Mouse (Mus musculus) cortical plate, adult 2 months (tissue): Measurements from ENCODE around the gene Cilp.

Source experiments
- CTCF ChIP-seq: fragments of 200-500 bp; IDR thresholded peaks from 2 replicates; pipeline ENCODE4 v1.5.1; 2011; ENCODE audit warnings: mild to moderate bottlenecking, control low read depth, low read length; ENCODE audit not compliant: insufficient read depth; ENCODE audit errors: extremely low read depth
- POLR2A ChIP-seq: fragments of 200-500 bp; IDR thresholded peaks from 2 replicates; pipeline ENCODE4 v1.6.1; 2011; ENCODE audit warnings: mild to moderate bottlenecking, low read length, control low read depth; ENCODE audit not compliant: insufficient read depth; ENCODE audit errors: extremely low read depth

DNA sequence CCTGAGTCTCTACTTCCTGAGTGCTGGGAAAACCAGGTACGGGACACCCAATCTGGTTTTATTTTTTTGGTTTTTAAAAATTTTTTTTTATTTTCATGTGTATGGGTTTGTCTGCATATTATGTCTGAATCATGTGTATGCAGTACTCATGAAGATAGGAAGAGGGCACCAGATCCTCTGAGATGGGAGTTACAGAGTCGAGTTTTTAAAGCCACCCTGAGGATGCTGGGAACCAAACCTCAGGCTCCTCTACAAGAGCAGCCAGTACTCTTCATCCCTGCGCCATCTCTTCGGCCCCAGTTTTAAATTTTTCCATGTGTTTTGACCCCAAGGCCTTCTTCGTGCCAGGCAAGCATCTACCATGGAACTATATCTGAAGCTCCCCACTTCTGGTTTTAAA is 25.2 kb upstream of the Cilp start:
- TF ChIP-seq CTCF (no peak), POLR2A (no peak)
